Mouse (Mus musculus) hindlimb bud, embryonic 11.5 days (tissue): ENCODE measurements at regions not wholly inside any gene's neighbourhood (a gene's known extent, or its start where the extent isn't known, plus 50 kb on each side); places are given as distances from the start of the nearest gene placed in this dataset.

Source experiments
- DNase-seq: peaks from one replicate; pipeline ENCODE4 v3.0.0-alpha.2; 2012; ENCODE audit warnings: low read depth, low spot score; ENCODE audit errors: extremely low spot score

- no peak for DNase-seq
Observed at GRCm38 (mm10) chr12:71768890-71769289, 62.0 kb upstream of the Daam1 start.

GRCm38 (mm10) chr12:71769302-71769701 lies 61.6 kb upstream of the Daam1 start:
- DNase-seq: no peak

GRCm38 (mm10) chr12:71773891-71774290 lies 57.0 kb upstream of the Daam1 start:
- DNase-seq: no peak

- DNase-seq: no peak
Observed at GRCm38 (mm10) chr12:71775126-71775525, 55.8 kb upstream of the Daam1 start.

GRCm38 (mm10) chr12:71778137-71778536 lies 52.7 kb upstream of the Daam1 start:
- DNase-seq: no peak

GRCm38 (mm10) chr12:71778948-71779347 lies 51.9 kb upstream of the Daam1 start:
- DNase-seq: no peak

GRCm38 (mm10) chr12:71779418-71779817 lies 51.5 kb upstream of the Daam1 start:
- DNase-seq: no peak
